Comparison of ENCODE assay signal across 8 mouse cellular contexts in genomic region chr11:117654934-117655291, GRCm38 (mm10). TPM values are rescaled to one million over a fixed set of nuclear protein-coding genes. Genes with fewer than 3 reads are reported as not detected.
DNase-seq lines count a peak whose midpoint lies in the region; ATAC-seq and TF ChIP-seq lines count a peak whose summit lies in the region.

No protein-coding gene starts in this region.

- peaks cover 9 to 17% of the 10 kb centered on the region in 2 experiments for H3K4me1 ChIP-seq in heart, embryonic 14.5 days (ENCODE audit: control insufficient read depth in 2 of 2, insufficient read depth in 2 of 2, low read length in 2 of 2)
- H3K4me1 ChIP-seq in ES-E14 (ENCODE audit: control insufficient read depth in 2 of 2, insufficient read depth in 2 of 2, low read length in 2 of 2, poor library complexity in 1 of 2) = peaks cover 7 to 9% of the 10 kb centered on the region in 2 experiments; a peak in 3 of 4 replicates
- peaks cover 44% of the 10 kb centered on the region for H3K4me1 ChIP-seq in forebrain, embryonic 12.5 days
- peaks cover 51% of the 10 kb centered on the region for H3K4me1 ChIP-seq in liver, embryonic 12.5 days

- peak overlapping the region; percentile 85 to 95 for H3K27ac ChIP-seq in heart, embryonic 14.5 days (replicated peaks in 1 of 2; ENCODE audit: control insufficient read depth in 1 of 2, insufficient read depth in 1 of 2, low read depth in 2 of 2, low read length in 2 of 2)
- H3K27ac ChIP-seq in ES-E14 (ENCODE audit: insufficient read depth, low read depth, low read length, poor library complexity, severe bottlenecking) = peak overlapping the region; percentile 79
- H3K27ac ChIP-seq in forebrain, embryonic 12.5 days = peak overlapping the region; percentile 98
- peak overlapping the region; percentile 83 for H3K27ac ChIP-seq in liver, embryonic 12.5 days

- peak overlapping the region; percentile 97 for H3K9ac ChIP-seq in heart, embryonic 14.5 days (ENCODE audit: low read length)
- H3K9ac ChIP-seq in ES-E14 (ENCODE audit: insufficient read depth, low read depth, low read length, poor library complexity, severe bottlenecking) = peak overlapping the region; percentile 91
- H3K9ac ChIP-seq in forebrain, embryonic 12.5 days = peak overlapping the region; percentile 100
- peak overlapping the region; percentile 88 for H3K9ac ChIP-seq in liver, embryonic 12.5 days

- DNase-seq in heart, postnatal 25 days (ENCODE audit: low spot score) = no peak
- no peak for DNase-seq in ES-E14 (ENCODE audit: low read depth, low spot score)
- no peak for DNase-seq in thymus, postnatal 36 days
- no peak for DNase-seq in MN1 (ENCODE audit: low spot score)
- no peak for DNase-seq in left cerebral cortex, postnatal 14 days (ENCODE audit: low spot score in 2 of 2)

- 0 out of 2 replicates have a peak, but pooled peaks cover 6% of the 10 kb centered on the region for H3K27me3 ChIP-seq in heart, embryonic 14.5 days (ENCODE audit: control insufficient read depth, insufficient read depth, low read length)
- peaks cover 20% of the 10 kb centered on the region for H3K27me3 ChIP-seq in forebrain, embryonic 12.5 days
- H3K27me3 ChIP-seq in liver, embryonic 12.5 days (replicated peaks) = peaks cover 43% of the 10 kb centered on the region

- no peaks in the 10 kb centered on the region for H3K9me3 ChIP-seq in heart, embryonic 14.5 days (ENCODE audit: control insufficient read depth, low read length)
- no peaks in the 10 kb centered on the region for H3K9me3 ChIP-seq in ES-E14 (ENCODE audit: control insufficient read depth, insufficient read depth, low read depth, low read length)
- no peaks in the 10 kb centered on the region for H3K9me3 ChIP-seq in forebrain, embryonic 12.5 days
- no peaks in the 10 kb centered on the region for H3K9me3 ChIP-seq in liver, embryonic 12.5 days (replicated peaks)

- in situ Hi-C loops in ES-E14 (cut with MboI; ENCODE audit: low sequenced_read_pairs in 2 of 2, unreplicated experiment in 2 of 2) = no loop called here

- peak overlapping the region; percentile 94 for H3K4me2 ChIP-seq in heart, embryonic 14.5 days (ENCODE audit: low read length)
- H3K4me2 ChIP-seq in forebrain, embryonic 12.5 days = peak overlapping the region; percentile 77
- H3K4me2 ChIP-seq in liver, embryonic 12.5 days = peak overlapping the region; percentile 99

- under 1% methylated on average over 35 of the region's 66 CpGs for WGBS in heart, embryonic 14.5 days
- under 1% methylated on average over 63 of the region's 66 CpGs for WGBS in forebrain, embryonic 12.5 days
- WGBS in liver, embryonic 12.5 days (ENCODE audit: insufficient replicate concordance) = under 1% methylated on average over 65 of the region's 66 CpGs

- ATAC-seq in heart, embryonic 14.5 days (ENCODE audit: insufficient number of reproducible peaks, insufficient read depth, low FRiP score, low read depth) = peak; percentile 45
- ATAC-seq in forebrain, embryonic 12.5 days (ENCODE audit: low FRiP score) = peak; percentile 63
- ATAC-seq in liver, embryonic 12.5 days = peak; percentile 56

- no peaks in the 10 kb centered on the region for H3K36me3 ChIP-seq in heart, embryonic 14.5 days (ENCODE audit: control insufficient read depth, insufficient read depth, low read length)
- H3K36me3 ChIP-seq in ES-E14 (ENCODE audit: control insufficient read depth, insufficient read depth, low read length, poor library complexity, severe bottlenecking) = no peaks in the 10 kb centered on the region
- H3K36me3 ChIP-seq in forebrain, embryonic 12.5 days (replicated peaks) = no peaks in the 10 kb centered on the region
- H3K36me3 ChIP-seq in liver, embryonic 12.5 days = no peaks in the 10 kb centered on the region

- peak overlapping the region; percentile 80 to 89 for H3K4me3 ChIP-seq in heart, embryonic 14.5 days (ENCODE audit: control insufficient read depth in 1 of 2, insufficient read depth in 1 of 2, low read depth in 1 of 2, low read length in 2 of 2)
- H3K4me3 ChIP-seq in ES-E14 (ENCODE audit: insufficient read depth in 1 of 2, low read depth in 1 of 2, low read length in 2 of 2, poor library complexity in 1 of 2, severe bottlenecking in 1 of 2) = peak overlapping the region; percentile 85 to 97; a peak in 3 of 4 replicates
- peak overlapping the region; percentile 97 for H3K4me3 ChIP-seq in forebrain, embryonic 12.5 days (replicated peaks)
- H3K4me3 ChIP-seq in liver, embryonic 12.5 days = peak overlapping the region; percentile 83

- intact Hi-C loops in heart, postnatal 25 days (cut with DNase I) = no loop called here
- intact Hi-C loops in left cerebral cortex, postnatal 14 days (cut with DNase I) = loop anchor here (5.0 kb wide), 3 partner anchors 173 to 263 kb away; partner anchors contain the start of gene Gm11733

TF ChIP-seq in ES-E14, 5 proteins besides CTCF, POLR2A, EP300 and RAD21:
- TF ChIP-seq ZC3H11A (IDR thresholded peaks at IDR 0.05; ENCODE audit: borderline replicate concordance, low read depth, low read length) = no peak
- no peak for TF ChIP-seq CHD2 (IDR thresholded peaks at IDR 0.05; ENCODE audit: low read depth, low read length)
- TF ChIP-seq HCFC1 (IDR thresholded peaks at IDR 0.05; ENCODE audit: borderline replicate concordance, insufficient read depth, low read length) = no peak
- TF ChIP-seq MAFK (IDR thresholded peaks at IDR 0.05; ENCODE audit: insufficient read depth, low read depth, low read length) = no peak
- no peak for TF ChIP-seq ZNF384 (IDR thresholded peaks at IDR 0.05; ENCODE audit: low read depth, low read length)

RNA-seq across cellular contexts. Expression of gene Tnrc6c, which starts 0.8 kb away (rescaled TPM):
- 8.7 and 8.9 TPM in 2 replicates for polyA plus RNA-seq in heart, embryonic 14.5 days (2014; fragmentation: Nextera tagmentation; extraction: Ambion mirVana)
- total RNA-seq in heart, postnatal 25 days (2021) = 10 to 100 TPM; 25.7 to 33.4 TPM
- 21.5 and 32.4 TPM in 2 replicates for total RNA-seq in ES-E14 (2012; rRNA removed)
- 23.7 and 25.0 TPM in 2 replicates for polyA plus RNA-seq in forebrain, embryonic 12.5 days (2016; fragmentation: Nextera tagmentation; extraction: Ambion mirVana)
- 4.7 and 4.8 TPM in 2 replicates for polyA plus RNA-seq in liver, embryonic 12.5 days (2016; fragmentation: Nextera tagmentation; extraction: Ambion mirVana)
- total RNA-seq in left cerebral cortex, postnatal 14 days (2021) = 10 to 100 TPM; 56.5 to 57.5 TPM
